Mouse (Mus musculus): ENCODE measurements around the gene Calm3. TPM values are rescaled to one million over a fixed set of nuclear protein-coding genes. Genes with fewer than 3 reads are reported as not detected.

The Calm3 gene
- total RNA-seq (2014; rRNA removed): 64.9 and 77.4 TPM in 2 replicates
- 72.0 and 78.1 TPM in 2 replicates for polyA plus RNA-seq (2012; rRNA removed)

GRCm38 (mm10) chr7:16924037-16924834 lies at the start of gene Calm3:
Gene Calm3 (minus strand): TSS chr7:16924114.
- no peaks in the 10 kb centered on the region for H3K27me3 ChIP-seq (ENCODE audit: control insufficient read depth, insufficient read depth, low read length)
- peak within 1 kb of the TSS; percentile 85 for H3K27ac ChIP-seq (replicated peaks; ENCODE audit: insufficient read depth, low read depth, low read length)
- peak; percentile 96 for DNase-seq (ENCODE audit: extremely low read depth, low read depth, low spot score)
- peak within 1 kb of the TSS; percentile 81 for H3K4me3 ChIP-seq (ENCODE audit: insufficient read depth, low read depth, low read length)
- peaks cover 15% of the 10 kb centered on the region for H3K4me1 ChIP-seq (ENCODE audit: control insufficient read depth, insufficient read depth, low read length)
- TF ChIP-seq CTCF (IDR thresholded peaks at IDR 0.05; ENCODE audit: low read depth, low read length) (no peak), POLR2A (IDR thresholded peaks at IDR 0.05; ENCODE audit: extremely low read depth, insufficient read depth, low read length) (no peak)
- no peaks in the 10 kb centered on the region for H3K36me3 ChIP-seq (ENCODE audit: control insufficient read depth, insufficient read depth, low read length)
- under 1% methylated on average over 64 of the region's 64 CpGs for whole genome bisulfite sequencing
- peak within 1 kb of the TSS; percentile 85 for H3K9ac ChIP-seq (ENCODE audit: low read depth, low read length)
- H3K79me2 ChIP-seq (ENCODE audit: control insufficient read depth, insufficient read depth, low read length): peaks cover 17% of the 10 kb centered on the region; the same call in 1 of the 2 replicates

DNA sequence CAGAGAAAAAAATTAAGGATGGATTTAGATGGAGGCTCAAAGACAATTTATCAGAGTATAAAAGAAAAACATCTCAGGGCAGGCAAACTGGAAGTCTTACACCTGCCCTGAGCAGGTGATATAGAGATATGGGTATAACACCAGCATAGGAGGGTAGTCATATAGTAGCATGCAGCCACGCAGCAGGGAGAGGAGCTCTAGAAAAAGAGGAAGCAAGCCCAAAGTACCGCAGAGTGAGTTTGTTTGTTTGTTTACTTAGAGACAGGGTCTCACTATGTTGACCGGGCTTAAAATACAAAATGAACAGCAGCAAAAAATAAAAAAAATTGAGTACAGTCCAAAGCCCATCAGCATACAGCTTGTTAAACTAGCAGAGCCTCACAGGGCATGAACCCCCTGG lies 47.2 kb upstream of the Calm3 start:
- TF ChIP-seq POLR2A (IDR thresholded peaks at IDR 0.05; ENCODE audit: extremely low read depth, insufficient read depth, low read length): no peak
- TF ChIP-seq CTCF (IDR thresholded peaks at IDR 0.05; ENCODE audit: low read depth, low read length): no peak
- H3K27me3 ChIP-seq (ENCODE audit: control insufficient read depth, insufficient read depth, low read length): no peaks in the 10 kb centered on the region
- H3K9ac ChIP-seq (ENCODE audit: low read depth, low read length): no peak overlapping the region
- 67% methylated on average over 3 of the region's 3 CpGs for WGBS
- no peaks in the 10 kb centered on the region for H3K79me2 ChIP-seq (ENCODE audit: control insufficient read depth, insufficient read depth, low read length)
- peaks cover 3% of the 10 kb centered on the region; the same call in 1 of the 2 replicates for H3K4me1 ChIP-seq (ENCODE audit: control insufficient read depth, insufficient read depth, low read length)
- H3K4me3 ChIP-seq (ENCODE audit: insufficient read depth, low read depth, low read length): no peak overlapping the region
- DNase-seq (ENCODE audit: extremely low read depth, low read depth, low spot score): no peak
- no peak overlapping the region for H3K27ac ChIP-seq (replicated peaks; ENCODE audit: insufficient read depth, low read depth, low read length)
- H3K36me3 ChIP-seq (ENCODE audit: control insufficient read depth, insufficient read depth, low read length): no peaks in the 10 kb centered on the region

DNA sequence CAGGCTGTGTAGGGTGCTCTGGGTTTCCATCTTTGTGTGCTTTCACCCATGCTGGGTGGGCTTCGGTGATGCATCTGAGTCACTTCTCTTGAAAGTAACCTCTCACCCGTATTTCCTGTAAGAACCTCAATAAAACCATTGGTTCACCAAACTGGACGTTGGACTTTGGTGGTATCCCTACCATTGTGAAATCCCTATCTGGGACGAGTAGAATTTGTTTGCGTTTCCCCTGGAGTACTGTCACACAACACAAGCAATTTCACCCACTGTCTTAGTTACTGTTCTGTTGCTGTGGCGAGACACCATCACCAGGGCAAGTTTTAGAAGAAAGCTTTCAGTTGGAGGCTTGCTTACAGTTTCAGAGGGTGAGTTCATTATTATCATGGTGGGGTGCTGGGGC lies 44.5 kb upstream of the Calm3 start:
- Histone ChIP-seq H3K36me3 (ENCODE audit: control insufficient read depth, insufficient read depth, low read length) (no peaks in the 10 kb centered on the region), H3K79me2 (ENCODE audit: control insufficient read depth, insufficient read depth, low read length) (no peaks in the 10 kb centered on the region), H3K4me3 (ENCODE audit: insufficient read depth, low read depth, low read length) (no peak overlapping the region), H3K27ac (replicated peaks; ENCODE audit: insufficient read depth, low read depth, low read length) (peak overlapping the region; percentile 90), H3K9ac (ENCODE audit: low read depth, low read length) (no peak overlapping the region; the same call in 1 of the 2 replicates), H3K4me1 (ENCODE audit: control insufficient read depth, insufficient read depth, low read length) (peaks cover 3% of the 10 kb centered on the region; the same call in 1 of the 2 replicates), H3K27me3 (ENCODE audit: control insufficient read depth, insufficient read depth, low read length) (no peaks in the 10 kb centered on the region)
- no peak for TF ChIP-seq POLR2A (IDR thresholded peaks at IDR 0.05; ENCODE audit: extremely low read depth, insufficient read depth, low read length)
- no peak for TF ChIP-seq CTCF (IDR thresholded peaks at IDR 0.05; ENCODE audit: low read depth, low read length)
- peak; percentile 93 for DNase-seq (ENCODE audit: extremely low read depth, low read depth, low spot score)
- 31% methylated on average over 6 of the region's 6 CpGs for WGBS

GRCm38 (mm10) chr7:16961678-16962077 lies 37.8 kb upstream of the Calm3 start:
- 78% methylated on average over 5 of the region's 5 CpGs for WGBS
- Histone ChIP-seq H3K4me3 (ENCODE audit: insufficient read depth, low read depth, low read length) (no peak overlapping the region), H3K9ac (ENCODE audit: low read depth, low read length) (no peak overlapping the region), H3K27ac (replicated peaks; ENCODE audit: insufficient read depth, low read depth, low read length) (no peak overlapping the region), H3K4me1 (ENCODE audit: control insufficient read depth, insufficient read depth, low read length) (no peaks in the 10 kb centered on the region), H3K27me3 (ENCODE audit: control insufficient read depth, insufficient read depth, low read length) (no peaks in the 10 kb centered on the region), H3K36me3 (ENCODE audit: control insufficient read depth, insufficient read depth, low read length) (no peaks in the 10 kb centered on the region), H3K79me2 (ENCODE audit: control insufficient read depth, insufficient read depth, low read length) (no peaks in the 10 kb centered on the region)
- no peak for TF ChIP-seq CTCF (IDR thresholded peaks at IDR 0.05; ENCODE audit: low read depth, low read length)
- TF ChIP-seq POLR2A (IDR thresholded peaks at IDR 0.05; ENCODE audit: extremely low read depth, insufficient read depth, low read length): no peak
- no peak for DNase-seq (ENCODE audit: extremely low read depth, low read depth, low spot score)

GRCm38 (mm10) chr7:16959539-16960187 lies 35.7 kb upstream of the Calm3 start, which contains the start of gene Pnmal1:
Gene Pnmal1 (plus strand): TSS chr7:16959679.
- Histone ChIP-seq H3K4me3 (ENCODE audit: insufficient read depth, low read depth, low read length) (no peak within 1 kb of the TSS), H3K4me1 (ENCODE audit: control insufficient read depth, insufficient read depth, low read length) (no peaks in the 10 kb centered on the region), H3K79me2 (ENCODE audit: control insufficient read depth, insufficient read depth, low read length) (no peaks in the 10 kb centered on the region), H3K36me3 (ENCODE audit: control insufficient read depth, insufficient read depth, low read length) (no peaks in the 10 kb centered on the region), H3K27ac (replicated peaks; ENCODE audit: insufficient read depth, low read depth, low read length) (no peak within 1 kb of the TSS), H3K27me3 (ENCODE audit: control insufficient read depth, insufficient read depth, low read length) (no peaks in the 10 kb centered on the region), H3K9ac (ENCODE audit: low read depth, low read length) (no peak within 1 kb of the TSS)
- no peak for DNase-seq (ENCODE audit: extremely low read depth, low read depth, low spot score)
- 53% methylated on average over 17 of the region's 17 CpGs for WGBS
- no peak for TF ChIP-seq CTCF (IDR thresholded peaks at IDR 0.05; ENCODE audit: low read depth, low read length)
- no peak for TF ChIP-seq POLR2A (IDR thresholded peaks at IDR 0.05; ENCODE audit: extremely low read depth, insufficient read depth, low read length)
